Mouse (Mus musculus) ovary, postnatal 36 days (tissue): Measurements from ENCODE around the gene Nkapd1.

Experiments used
- DNase-seq: peaks from one replicate; pipeline ENCODE4 v3.0.0; 2022; ENCODE audit warnings: low spot score, mixed read lengths

Nkapd1 gene

DNA sequence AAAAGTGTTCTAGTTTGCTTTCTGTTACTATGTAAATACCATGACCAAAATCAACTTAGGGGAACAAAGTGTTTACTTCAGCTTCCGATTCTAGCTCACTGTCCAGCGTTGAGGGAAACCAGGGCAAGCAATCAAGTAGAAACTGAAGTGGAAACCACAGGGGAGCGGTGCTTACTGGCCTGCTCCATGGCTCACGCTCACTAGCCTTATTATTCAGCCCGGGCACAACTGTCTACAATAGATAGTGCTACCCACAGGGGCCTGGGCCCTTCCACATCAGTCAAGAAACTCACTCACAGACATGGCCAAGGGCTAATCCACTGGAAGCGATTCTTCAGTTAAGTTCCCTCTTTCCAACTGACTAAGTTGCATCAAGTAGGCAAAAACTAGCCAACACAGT, 15.7 kb downstream of the Nkapd1 start:
- no peak for DNase-seq

- no peak for DNase-seq
These were observed 20.3 kb downstream of the Nkapd1 start for GRCm38 (mm10) chr9:50596973-50597372.

DNA sequence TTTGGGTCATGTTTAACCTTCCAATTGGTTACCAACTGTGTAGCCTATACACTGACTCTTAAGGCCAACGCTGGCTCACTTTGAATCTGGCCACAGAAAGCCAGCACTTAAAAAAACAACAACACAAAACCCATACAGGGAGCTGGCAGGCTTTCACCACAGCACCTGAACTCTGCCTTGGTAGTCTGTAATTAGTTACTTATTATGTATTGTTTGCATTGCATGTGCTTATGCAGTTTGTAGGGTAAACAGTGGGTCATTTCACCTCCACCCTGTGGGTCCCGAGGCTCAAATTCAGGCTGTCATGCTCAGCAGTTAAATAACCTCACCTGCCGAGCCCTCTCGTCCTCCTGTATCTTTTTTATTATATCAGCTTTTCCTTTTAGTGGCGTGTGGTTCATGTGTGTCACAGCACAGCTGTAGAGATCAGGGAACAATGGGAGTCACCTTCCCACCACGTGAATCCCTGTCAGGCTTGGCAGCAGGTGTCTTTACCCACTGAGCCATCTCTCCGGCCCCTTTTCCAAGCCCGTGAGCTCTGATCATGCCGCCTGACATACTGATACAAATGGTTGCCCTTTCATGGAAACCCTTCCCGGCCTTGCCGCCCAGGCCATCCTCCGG, 22.4 kb downstream of the Nkapd1 start:
- DNase-seq, result no peak

DNA sequence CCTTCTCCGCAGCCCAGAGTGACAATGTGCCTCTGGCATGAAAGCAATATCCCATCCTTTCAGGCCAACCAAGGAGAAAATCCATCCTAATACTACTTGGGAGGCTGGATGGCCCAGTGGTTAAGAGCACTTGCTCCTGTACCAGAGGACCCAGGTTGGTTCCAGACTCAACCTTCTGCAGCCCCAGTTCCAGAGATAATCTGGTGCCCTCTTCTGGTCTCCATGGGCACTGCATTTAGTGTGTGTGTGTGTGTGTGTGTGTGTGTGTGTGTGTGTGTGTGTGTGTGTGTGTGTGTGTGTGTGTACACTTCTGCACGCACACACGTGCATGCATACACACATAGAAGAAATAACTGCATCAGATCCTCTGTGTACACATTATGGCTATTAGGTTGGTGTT, 23.7 kb downstream of the Nkapd1 start:
- DNase-seq, result peak; percentile 22

- DNase-seq, result no peak
These were observed 24.3 kb downstream of the Nkapd1 start for GRCm38 (mm10) chr9:50592955-50593354.

- no peak for DNase-seq
These were observed 26.3 kb downstream of the Nkapd1 start for GRCm38 (mm10) chr9:50590856-50591518.

GRCm38 (mm10) chr9:50586955-50587354, 30.3 kb downstream of the Nkapd1 start:
- DNase-seq, result no peak

- no peak for DNase-seq
These were observed 32.0 kb downstream of the Nkapd1 start for GRCm38 (mm10) chr9:50585145-50585818.

- no peak for DNase-seq
These were observed 36.9 kb downstream of the Nkapd1 start for GRCm38 (mm10) chr9:50580370-50580769.

- DNase-seq, result no peak
These were observed 47.4 kb downstream of the Nkapd1 start for GRCm38 (mm10) chr9:50569599-50570525.

- no peak for DNase-seq
These were observed 49.4 kb downstream of the Nkapd1 start for GRCm38 (mm10) chr9:50567881-50568280.

DNA sequence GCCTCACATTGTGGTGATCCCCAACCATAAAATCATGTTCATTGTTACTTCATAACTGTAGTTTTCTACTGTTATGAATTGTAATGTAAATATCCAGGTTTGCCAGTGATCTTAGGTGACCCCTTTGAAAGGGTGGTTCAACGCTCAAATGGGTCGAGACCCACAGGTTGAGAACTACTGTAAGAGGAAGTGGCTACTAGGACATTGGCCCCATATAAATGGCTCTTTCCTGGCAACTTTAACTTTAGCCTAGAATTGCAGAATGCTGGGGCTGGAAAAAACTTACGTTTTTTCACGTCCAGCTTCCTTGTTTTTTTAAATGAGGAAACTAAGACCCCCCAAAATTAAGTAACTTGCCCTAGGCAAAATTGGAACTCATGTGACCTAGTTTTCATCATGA, 49.9 kb downstream of the Nkapd1 start:
- no peak for DNase-seq

DNA sequence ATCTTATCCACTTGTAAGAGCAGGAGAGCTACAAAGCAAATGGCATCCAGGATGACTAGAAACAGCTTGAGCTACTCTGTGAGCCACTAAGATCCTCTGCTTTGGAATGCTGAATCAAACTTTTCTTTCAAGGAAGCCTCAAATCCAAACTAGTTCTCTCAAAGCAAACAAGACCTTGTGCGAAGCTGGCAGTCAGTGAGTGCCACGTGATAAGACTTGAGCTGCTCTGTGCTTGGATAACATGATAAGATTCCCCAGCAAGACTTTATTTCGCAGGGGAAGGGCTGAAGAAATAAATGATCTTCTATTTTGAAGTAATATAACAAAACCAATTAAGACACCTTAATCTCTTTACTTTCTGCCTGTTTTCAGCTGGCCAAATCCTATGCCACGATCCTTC, 51.3 kb downstream of the Nkapd1 start:
- no peak for DNase-seq

DNA sequence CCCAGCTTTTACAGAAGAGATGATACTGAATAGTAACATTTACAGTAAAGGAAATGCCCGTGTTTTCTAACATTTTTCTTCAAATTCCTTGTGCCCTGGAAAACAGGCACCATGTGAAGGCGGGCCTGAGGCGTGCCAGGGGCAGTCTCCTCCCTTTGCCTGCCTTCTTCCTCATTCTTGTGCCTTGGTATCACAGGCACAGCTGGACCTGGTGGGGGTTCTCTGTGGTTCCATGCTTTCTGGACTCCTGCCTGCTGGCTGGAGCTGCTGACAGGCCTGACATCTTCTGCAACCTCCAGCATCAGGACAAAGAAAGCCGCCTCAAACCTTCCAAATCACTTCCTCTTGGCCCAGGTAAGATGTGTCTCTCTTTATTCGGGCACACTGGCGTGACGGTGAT, 52.1 kb downstream of the Nkapd1 start:
- peak; percentile 52 for DNase-seq

- no peak for DNase-seq
These were observed 55.3 kb downstream of the Nkapd1 start for GRCm38 (mm10) chr9:50561918-50562360.

DNA sequence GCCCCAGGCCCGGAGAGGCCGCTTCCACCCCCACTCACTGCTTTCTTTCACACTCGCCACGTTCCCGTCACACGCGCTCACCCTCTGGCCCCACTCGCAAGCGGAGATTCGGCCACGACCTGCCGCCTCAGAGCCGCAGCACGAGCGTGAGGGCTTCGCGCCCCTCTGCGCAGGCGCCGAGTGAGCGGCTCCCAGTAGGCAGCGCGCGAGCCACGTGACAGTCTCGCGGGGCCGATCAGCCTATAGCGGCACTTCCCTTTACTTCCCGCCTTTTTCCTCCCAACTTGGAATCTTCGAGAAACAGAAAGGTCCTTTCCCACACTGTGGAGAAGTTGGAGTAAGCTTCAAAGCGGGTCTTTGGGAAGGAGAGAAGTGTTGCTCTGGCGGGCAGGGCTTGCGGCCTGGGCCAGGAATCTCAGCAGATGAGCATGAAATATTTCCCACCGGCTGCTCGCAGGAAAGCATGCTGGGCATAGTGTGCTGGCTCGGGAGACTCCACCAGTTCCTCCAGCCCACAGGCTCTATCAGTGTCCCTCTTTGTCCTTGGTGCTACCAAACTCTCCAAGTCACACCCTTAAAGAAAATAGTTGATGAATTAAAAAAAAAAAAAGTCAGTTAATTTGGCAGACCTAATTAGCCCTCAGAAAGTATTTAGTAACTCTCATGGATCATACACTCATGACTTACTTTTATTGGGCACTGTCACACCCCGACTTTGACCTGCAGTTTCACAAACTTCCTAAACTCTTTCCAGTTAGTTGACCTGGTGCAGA, 55.9 kb downstream of the Nkapd1 start, which contains the start of gene Tex12:
Gene Tex12, minus strand, starts transcription at position 181 of the 773 bp plus-strand sequence.
- DNase-seq, result no peak
